ENCODE assay signal across 26 mouse cellular contexts in the genomic region with DNA sequence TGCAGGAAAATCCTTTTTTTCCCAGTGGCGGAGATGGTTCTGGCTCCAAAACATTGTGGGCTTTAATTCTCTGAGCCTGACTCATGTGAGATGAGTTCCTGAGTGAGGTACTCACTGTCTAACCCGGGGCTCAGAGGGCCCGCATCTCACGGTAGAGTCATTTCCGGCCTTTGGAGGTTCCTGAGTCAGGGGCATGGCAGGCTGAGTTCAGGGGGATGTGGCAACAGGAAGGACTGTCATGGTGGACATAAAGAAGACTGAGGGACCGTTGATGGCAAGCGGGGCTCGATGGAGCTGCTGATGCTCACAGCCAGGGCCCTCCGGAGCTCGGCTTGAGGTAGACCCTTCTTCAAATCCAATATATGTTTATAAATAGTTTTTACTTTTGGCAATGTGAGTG.
"Had no signal": no experiment of that assay in that cellular context is flagged by ENCODE, and none has a peak within 500 bp of the region (broad histone marks: within the 10 kb centered on the region; RNA-seq: fewer than 3 reads in every experiment).

No protein-coding gene starts in this region.

- H3K36me3 ChIP-seq: heart, embryonic 13.5 days; heart, embryonic 15.5 days; hindbrain, embryonic 13.5 days; hindbrain, embryonic 15.5 days; kidney, embryonic 15.5 days; limb, embryonic 10.5 days; limb, embryonic 12.5 days; liver, embryonic 12.5 days had no signal

- H3K4me2 ChIP-seq: heart, embryonic 11.5 days; heart, embryonic 13.5 days; heart, embryonic 15.5 days; hindbrain, embryonic 13.5 days; hindbrain, embryonic 15.5 days; kidney, embryonic 15.5 days; limb, embryonic 12.5 days; liver, embryonic 12.5 days had no signal

- H3K4me1 ChIP-seq: liver, embryonic 12.5 days had no signal

- H3K9ac ChIP-seq: heart, embryonic 13.5 days; heart, embryonic 15.5 days; hindbrain, embryonic 13.5 days; hindbrain, embryonic 15.5 days; kidney, embryonic 15.5 days; limb, embryonic 12.5 days; liver, embryonic 12.5 days had no signal

- H3K9me3 ChIP-seq: heart, embryonic 13.5 days; heart, embryonic 15.5 days; hindbrain, embryonic 13.5 days; hindbrain, embryonic 15.5 days; kidney, embryonic 15.5 days; limb, embryonic 10.5 days; limb, embryonic 12.5 days; liver, embryonic 12.5 days had no signal

- ATAC-seq: hindbrain, postnatal 0 days; intestine, embryonic 16.5 days; liver, embryonic 12.5 days had no signal

- H3K27me3 ChIP-seq: heart, embryonic 15.5 days; hindbrain, embryonic 13.5 days; hindbrain, embryonic 15.5 days; kidney, embryonic 15.5 days; liver, embryonic 12.5 days had no signal

- DNase-seq: gastrocnemius, postnatal 14 days; gastrocnemius, postnatal 36 days; heart, adult 11 months; heart, adult 2 months; heart, postnatal 14 days; heart, postnatal 36 days; kidney, adult 11 months; kidney, adult 2 months; kidney, adult 9 months; kidney, postnatal 25 days; kidney, postnatal 4 days; liver had no signal

- H3K27ac ChIP-seq: heart, adult 2 months; heart, embryonic 13.5 days; heart, embryonic 15.5 days; hindbrain, embryonic 13.5 days; hindbrain, embryonic 15.5 days; hindbrain, postnatal 0 days; kidney, embryonic 15.5 days; kidney, postnatal 0 days; layer of hippocampus, adult 2 months; left cerebral cortex, adult 2 months; limb, embryonic 10.5 days; limb, embryonic 12.5 days; liver, embryonic 12.5 days had no signal

- H3K4me3 ChIP-seq: heart, adult 2 months; heart, embryonic 13.5 days; heart, embryonic 15.5 days; hindbrain, embryonic 13.5 days; hindbrain, embryonic 15.5 days; kidney, embryonic 15.5 days; layer of hippocampus, adult 2 months; left cerebral cortex, adult 2 months; limb, embryonic 10.5 days; limb, embryonic 12.5 days; liver, embryonic 12.5 days had no signal
